Mouse (Mus musculus) myocyte (in vitro differentiated cells): Measurements from ENCODE around the gene Tlr7. TPM values are rescaled to one million over a fixed set of nuclear protein-coding genes. Genes with fewer than 3 reads are reported as not detected.

Source experiments
- H3K27me3 ChIP-seq: one replicate; pipeline ENCODE4 v1.6.1; 2011; ENCODE audit not compliant: control insufficient read depth, insufficient read depth, insufficient read length
- H3K36me3 ChIP-seq: one replicate; pipeline ENCODE4 v1.6.1; 2011; ENCODE audit not compliant: control insufficient read depth, insufficient read depth
- H3K4me2 ChIP-seq: one replicate; pipeline ENCODE4 v1.6.1; 2011; ENCODE audit warnings: low read depth, control low read depth
- H3K4me3 ChIP-seq: one replicate; pipeline ENCODE4 v1.5.1; 2011; ENCODE audit warnings: mild to moderate bottlenecking, control low read depth, moderate library complexity
- H3K79me2 ChIP-seq: one replicate; pipeline ENCODE4 v1.6.1; 2011; ENCODE audit not compliant: control insufficient read depth, insufficient read depth
- H3ac ChIP-seq: one replicate; pipeline ENCODE4 v1.6.1; 2011; ENCODE audit not compliant: control insufficient read depth, insufficient read length
- CEBPB ChIP-seq: IDR thresholded peaks from 2 replicates; pipeline ENCODE4 v1.6.1; 2011; ENCODE audit warnings: mild to moderate bottlenecking, moderate library complexity; ENCODE audit not compliant: poor library complexity, insufficient read depth, severe bottlenecking
- E2F4 ChIP-seq: IDR thresholded peaks from one replicate; pipeline ENCODE4 v1.6.1; 2011; ENCODE audit warnings: mild to moderate bottlenecking, control low read depth, moderate library complexity; ENCODE audit not compliant: insufficient read depth
- MAX ChIP-seq: IDR thresholded peaks from one replicate; pipeline ENCODE4 v1.6.1; 2011; ENCODE audit warnings: low read depth, mild to moderate bottlenecking, control low read depth
- MYOD1 ChIP-seq, 3 experiments: IDR thresholded peaks; one replicate each; pipeline ENCODE4 v1.6.1; 2011; ENCODE audit warnings: control low read depth in 2 of 3, low read depth in 2 of 3, mild to moderate bottlenecking in 2 of 3, moderate library complexity in 1 of 3; ENCODE audit not compliant: insufficient read length in 2 of 3, control insufficient read depth in 1 of 3
- MYOG ChIP-seq, 3 experiments: IDR thresholded peaks; one replicate each; pipeline ENCODE4 v1.6.1; 2011; ENCODE audit warnings: control low read depth in 2 of 3, low read depth in 2 of 3, mild to moderate bottlenecking in 2 of 3; ENCODE audit not compliant: insufficient read length in 2 of 3, control insufficient read depth in 1 of 3, insufficient read depth in 1 of 3
- POLR2A ChIP-seq: IDR thresholded peaks from one replicate; pipeline ENCODE4 v1.6.1; 2011; ENCODE audit warnings: low read depth, mild to moderate bottlenecking, control low read depth, moderate library complexity; ENCODE audit not compliant: insufficient read length
- POLR2AphosphoS2 ChIP-seq: IDR thresholded peaks from one replicate; pipeline ENCODE4 v1.6.1; 2011; ENCODE audit warnings: low read depth, control low read depth; ENCODE audit not compliant: insufficient read length
- REST ChIP-seq: IDR thresholded peaks from one replicate; pipeline ENCODE4 v1.6.1; 2011; ENCODE audit warnings: mild to moderate bottlenecking, control low read depth, moderate library complexity; ENCODE audit not compliant: insufficient read depth, insufficient read length
- SRF ChIP-seq: IDR thresholded peaks from one replicate; pipeline ENCODE4 v1.6.1; 2011; ENCODE audit warnings: low read depth; ENCODE audit not compliant: control insufficient read depth, insufficient read length
- TCF12 ChIP-seq: IDR thresholded peaks from one replicate; pipeline ENCODE4 v1.6.1; 2011; ENCODE audit warnings: mild to moderate bottlenecking, control low read depth; ENCODE audit not compliant: poor library complexity, insufficient read depth, severe bottlenecking
- TCF3 ChIP-seq: IDR thresholded peaks from one replicate; pipeline ENCODE4 v1.6.1; 2011; ENCODE audit warnings: low read depth, control low read depth; ENCODE audit not compliant: insufficient read length
- USF1 ChIP-seq: IDR thresholded peaks from one replicate; pipeline ENCODE4 v1.6.1; 2011; ENCODE audit warnings: low read depth, mild to moderate bottlenecking, control low read depth, moderate library complexity
- polyA plus RNA-seq: library from polyadenylated mRNA; unstranded; fragments of >200 nt; fragmentation: generic; extraction: Trizol; gene quantifications from one replicate; pipeline ENCODE4 v1.2.1, GENCODE M21; 2012; ENCODE audit warnings: missing spikeins

Tlr7 gene
- polyA plus RNA-seq, 1 experiment: not detected

DNA sequence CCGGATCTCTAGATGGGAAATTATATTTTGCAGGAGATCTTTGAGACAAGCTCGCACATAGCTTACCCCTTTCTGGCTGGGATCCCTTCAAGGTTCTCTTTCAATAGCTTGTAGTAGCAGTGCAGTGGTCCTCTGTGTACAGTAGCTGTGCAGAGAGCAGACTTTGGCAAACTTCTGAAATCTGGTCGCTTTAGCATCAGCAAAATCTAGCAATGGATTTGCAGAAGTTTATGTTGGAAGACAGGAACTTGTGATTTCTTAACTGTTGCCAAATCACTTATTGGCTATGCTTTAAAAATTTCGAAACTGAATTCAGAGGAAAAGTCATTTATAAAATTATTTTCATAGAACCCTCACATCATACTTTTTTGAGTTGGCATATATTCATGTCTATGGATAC lies 66.3 kb downstream of the Tlr7 start, which contains the start of gene Tlr8:
Tlr8 (minus strand) TSS at position 244 of the 400 bp plus-strand sequence.
- Histone ChIP-seq H3ac (no peak within 1 kb of the TSS), H3K27me3 (no peaks in the 10 kb centered on the region), H3K79me2 (no peaks in the 10 kb centered on the region), H3K4me2 (no peak within 1 kb of the TSS), H3K4me3 (no peak within 1 kb of the TSS), H3K36me3 (no peaks in the 10 kb centered on the region)
- no peak for TF ChIP-seq USF1
- TF ChIP-seq REST: no peak
- TF ChIP-seq TCF3: no peak
- no peak for TF ChIP-seq MYOG (IDR thresholded peaks at IDR 0.05; ENCODE audit: control insufficient read depth in 1 of 3, insufficient read depth in 1 of 3, insufficient read length in 2 of 3, low read depth in 2 of 3)
- no peak for TF ChIP-seq SRF
- no peak for TF ChIP-seq MAX
- TF ChIP-seq E2F4: no peak
- no peak for TF ChIP-seq POLR2A
- no peak for TF ChIP-seq POLR2AphosphoS2
- TF ChIP-seq CEBPB: no peak
- no peak for TF ChIP-seq TCF12
- no peak for TF ChIP-seq MYOD1 (IDR thresholded peaks at IDR 0.05; ENCODE audit: control insufficient read depth in 1 of 3, insufficient read length in 2 of 3, low read depth in 2 of 3)

GRCm38 (mm10) chrX:167263530-167263929 lies 66.8 kb downstream of the Tlr7 start:
- no peak overlapping the region for H3ac ChIP-seq
- H3K27me3 ChIP-seq: no peaks in the 10 kb centered on the region
- no peak overlapping the region for H3K4me2 ChIP-seq
- H3K4me3 ChIP-seq: no peak overlapping the region
- no peaks in the 10 kb centered on the region for H3K79me2 ChIP-seq
- no peaks in the 10 kb centered on the region for H3K36me3 ChIP-seq
- TF ChIP-seq TCF12: no peak
- no peak for TF ChIP-seq CEBPB
- no peak for TF ChIP-seq SRF
- TF ChIP-seq E2F4: no peak
- TF ChIP-seq POLR2AphosphoS2: no peak
- no peak for TF ChIP-seq POLR2A

Other genes with a start within 250 kb of the Tlr7 start
- gene Tmsb4x, start 121.2 kb downstream of the Tlr7 start, polyA plus RNA-seq: 1,682 TPM
- gene Tlr8, start 66.2 kb downstream of the Tlr7 start, polyA plus RNA-seq: not detected
- 2.7 TPM for gene Prps2, start 52.2 kb upstream of the Tlr7 start, polyA plus RNA-seq